Mouse (Mus musculus) cerebellum, adult 2 months (tissue): ENCODE measurements around the gene Minpp1.

Experiments
- CTCF ChIP-seq: fragments of 200-500 bp; IDR thresholded peaks from 2 replicates; pipeline ENCODE4 v1.5.1; 2011; ENCODE audit warnings: low read depth, mild to moderate bottlenecking, control low read depth, low read length, moderate library complexity, borderline replicate concordance; ENCODE audit not compliant: insufficient read depth
- POLR2A ChIP-seq: fragments of 200-500 bp; IDR thresholded peaks from 2 replicates; pipeline ENCODE4 v1.6.1; 2011; ENCODE audit warnings: low read length, control low read depth, borderline replicate concordance; ENCODE audit not compliant: insufficient read depth

- TF ChIP-seq CTCF (no peak), POLR2A (no peak)
Observed at GRCm38 (mm10) chr19:32439356-32439755, 46.2 kb upstream of the Minpp1 start.
